Mouse (Mus musculus) lung, postnatal 0 days (tissue): Measurements from ENCODE around the gene Psenen. TPM values are rescaled to one million over a fixed set of nuclear protein-coding genes. Genes with fewer than 3 reads are reported as not detected.

Experiments used
- ATAC-seq: fragments of 200-750 bp; cut with Nextera tagmentation; 2 replicates; pipeline ENCODE4 v1.8.0; 2017; ENCODE audit warnings: moderate library complexity
- DNase-seq: peaks from one replicate; pipeline ENCODE4 v3.0.0-alpha.2; 2016; ENCODE audit warnings: low spot score
- H3K27ac ChIP-seq: fragments of 300-500 bp; sonication (generic); 2 replicates; pipeline ENCODE4 v1.5.1; 2014; ENCODE audit warnings: antibody characterized with exemption, mild to moderate bottlenecking, low read length, mixed read lengths
- H3K27me3 ChIP-seq: fragments of 300-500 bp; sonication (generic); replicated peaks from 2 replicates; pipeline ENCODE4 v1.6.1; 2014; ENCODE audit warnings: low read length, mixed read lengths; ENCODE audit not compliant: insufficient read depth
- H3K36me3 ChIP-seq: fragments of 300-500 bp; sonication (generic); 2 replicates; pipeline ENCODE4 v1.6.1; 2014; ENCODE audit warnings: low read length, mixed read lengths; ENCODE audit not compliant: insufficient read depth
- H3K4me1 ChIP-seq: fragments of 300-500 bp; sonication (generic); 2 replicates; pipeline ENCODE4 v1.6.1; 2014; ENCODE audit warnings: antibody characterized with exemption, low read depth, low read length, mixed read lengths; ENCODE audit not compliant: insufficient read depth
- H3K4me2 ChIP-seq: fragments of 300-500 bp; sonication (generic); replicated peaks from 2 replicates; pipeline ENCODE4 v1.6.1; 2014; ENCODE audit warnings: low read depth, mild to moderate bottlenecking, low read length, moderate library complexity, mixed read lengths
- H3K4me3 ChIP-seq: fragments of 300-500 bp; sonication (generic); 2 replicates; pipeline ENCODE4 v1.5.1; 2014; ENCODE audit warnings: low read depth, low read length
- H3K9ac ChIP-seq: fragments of 300-500 bp; sonication (generic); replicated peaks from 2 replicates; pipeline ENCODE4 v1.6.1; 2014; ENCODE audit warnings: low read depth, mild to moderate bottlenecking
- H3K9me3 ChIP-seq: fragments of 300-500 bp; sonication (generic); 2 replicates; pipeline ENCODE4 v1.6.1; 2016; ENCODE audit warnings: low read length, mixed read lengths
- CTCF ChIP-seq: IDR thresholded peaks from 2 replicates; pipeline ENCODE4 v1.5.1; 2016; ENCODE audit warnings: antibody characterized with exemption, mild to moderate bottlenecking
- EP300 ChIP-seq: IDR thresholded peaks from 2 replicates; pipeline ENCODE4 v1.6.1; 2016; ENCODE audit warnings: antibody characterized with exemption, mild to moderate bottlenecking, control low read depth
- WGBS: fragments of 180-500 bp; shearing (Covaris S2); extraction: QIAGEN DNeasy Blood & Tissue Kit; methylation state at CpG from one replicate; pipeline ENCODE4 v1.1.7; 2014; 5-methylcytosine and 5-hydroxymethylcytosine counted together
- microRNA-seq: library from miRNA; unstranded; fragments of <30 nt; microRNA quantifications from one replicate; pipeline ENCODE4, GENCODE M21; 2016
- polyA plus RNA-seq: library from polyadenylated mRNA; unstranded; fragments of >200 nt; fragmentation: Nextera tagmentation; extraction: Ambion mirVana; gene quantifications from 2 replicates; pipeline ENCODE4 v1.2.1, GENCODE M21; 2015

Psenen gene
- polyA plus RNA-seq, 1 experiment from 2014 or later: 184 TPM

DNA sequence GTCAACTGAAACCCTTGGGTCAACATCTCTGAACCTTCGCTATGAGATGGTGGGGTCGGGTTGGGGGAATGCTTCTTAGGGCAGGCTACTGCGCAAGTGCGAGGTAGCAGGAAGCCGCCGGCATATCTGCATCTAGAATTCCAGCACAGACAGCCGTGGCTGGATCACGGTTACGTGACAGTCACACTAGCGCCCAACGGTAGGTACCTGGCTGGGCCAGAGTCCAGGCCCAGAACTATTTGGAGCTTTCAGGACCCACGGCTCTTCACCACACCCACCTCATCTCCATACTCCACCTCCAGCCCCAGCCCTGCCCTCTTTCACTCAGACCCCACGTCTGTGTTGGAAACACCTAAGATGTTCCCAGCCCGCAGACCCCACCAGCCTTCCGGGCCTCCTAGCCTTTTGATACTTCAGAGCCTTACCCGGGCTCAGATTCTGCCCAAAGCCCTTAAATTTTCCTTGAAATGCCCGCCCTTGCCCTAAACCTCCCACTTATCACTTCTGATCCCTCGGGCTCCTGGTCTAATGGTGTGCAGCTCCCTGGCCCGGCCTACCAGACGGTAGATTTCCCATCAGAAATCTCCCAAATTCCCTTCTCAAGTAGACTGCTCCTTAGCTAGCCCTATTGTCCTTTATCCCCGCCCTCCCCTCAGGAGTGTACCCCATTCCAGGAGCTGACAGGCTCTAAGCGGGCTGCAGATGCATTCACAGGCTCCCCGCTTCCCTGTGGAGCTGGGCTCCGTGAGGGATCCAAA lies 48.2 kb downstream of the Psenen start:
- DNase-seq (no peak), ATAC-seq (no peak)
- no peaks in the 10 kb centered on the region for H3K27me3 ChIP-seq
- no peaks in the 10 kb centered on the region for H3K4me1 ChIP-seq
- H3K4me3 ChIP-seq: no peak overlapping the region
- H3K9me3 ChIP-seq: no peaks in the 10 kb centered on the region
- no peaks in the 10 kb centered on the region for H3K36me3 ChIP-seq
- no peak overlapping the region for H3K9ac ChIP-seq
- WGBS: 53% methylated on average over 24 of the region's 24 CpGs
- H3K27ac ChIP-seq: no peak overlapping the region
- TF ChIP-seq CTCF (no peak), EP300 (no peak)
- no peak overlapping the region for H3K4me2 ChIP-seq

Small RNA genes within 50 kb of the gene (microRNA-seq; reads per million reads assigned to microRNA genes)
- gene Gm38670 (2.0 reads per million), gene Mir3569 (not detected)

Other genes starting within 250 kb of the Psenen start
- 13.1 and 17.2 TPM in 2 replicates for gene Syne4, start 248.8 kb downstream of the Psenen start, polyA plus RNA-seq
- not detected in 2 replicates for gene E130208F15Rik, start 241.9 kb downstream of the Psenen start, polyA plus RNA-seq
- 17.6 and 20.0 TPM in 2 replicates for gene Sdhaf1, start 239.7 kb downstream of the Psenen start, polyA plus RNA-seq
- gene Lrfn3, start 200.9 kb downstream of the Psenen start, polyA plus RNA-seq: 2.0 and 2.8 TPM in 2 replicates
- gene Tyrobp, start 149.9 kb downstream of the Psenen start, polyA plus RNA-seq: 209 and 244 TPM in 2 replicates
- 7.2 and 9.4 TPM in 2 replicates for gene Hcst, start 143.8 kb downstream of the Psenen start, polyA plus RNA-seq
- gene Nfkbid, start 141.9 kb downstream of the Psenen start, polyA plus RNA-seq: 1.9 and 2.5 TPM in 2 replicates
- gene Aplp1, start 118.1 kb downstream of the Psenen start, polyA plus RNA-seq: 6.8 and 8.1 TPM in 2 replicates
- gene Kirrel2, start 105.9 kb downstream of the Psenen start, polyA plus RNA-seq: not detected in 2 replicates
- 0.12 TPM in 2 replicates for gene Nphs1, start 105.3 kb downstream of the Psenen start, polyA plus RNA-seq
- gene Prodh2, start 70.0 kb downstream of the Psenen start, polyA plus RNA-seq: not detected in 2 replicates
- 2.1 TPM in 2 replicates for gene Arhgap33, start 28.6 kb downstream of the Psenen start, polyA plus RNA-seq
- 22.8 and 27.0 TPM in 2 replicates for gene Hspb6, start 11.4 kb downstream of the Psenen start, polyA plus RNA-seq
- 4.0 and 4.4 TPM in 2 replicates for gene Proser3, start 11.3 kb downstream of the Psenen start, polyA plus RNA-seq
- 32.8 and 38.6 TPM in 2 replicates for gene Lin37, start 3.8 kb downstream of the Psenen start, polyA plus RNA-seq
- gene U2af1l4, start 326 bp downstream of the Psenen start, polyA plus RNA-seq: 75.0 and 86.0 TPM in 2 replicates
- gene Gm49396, start 283 bp downstream of the Psenen start, polyA plus RNA-seq: 4.5 and 6.1 TPM in 2 replicates
- 1.2 and 3.2 TPM in 2 replicates for gene Igflr1, start 1.8 kb upstream of the Psenen start, polyA plus RNA-seq
- 6.8 and 6.9 TPM in 2 replicates for gene Kmt2b, start 25.1 kb upstream of the Psenen start, polyA plus RNA-seq
- 3.0 and 3.9 TPM in 2 replicates for gene Zbtb32, start 35.3 kb upstream of the Psenen start, polyA plus RNA-seq
- gene Upk1a, start 49.2 kb upstream of the Psenen start, polyA plus RNA-seq: 11.2 and 11.8 TPM in 2 replicates
- gene Cox6b1, start 62.5 kb upstream of the Psenen start, polyA plus RNA-seq: 717 and 766 TPM in 2 replicates
- not detected in 2 replicates for gene Etv2, start 72.2 kb upstream of the Psenen start, polyA plus RNA-seq
- gene Rbm42, start 86.7 kb upstream of the Psenen start, polyA plus RNA-seq: 101 and 107 TPM in 2 replicates
- 10.0 and 10.3 TPM in 2 replicates for gene Haus5, start 101.4 kb upstream of the Psenen start, polyA plus RNA-seq
- gene Pmis2, start 108.0 kb upstream of the Psenen start, polyA plus RNA-seq: not detected in 2 replicates
- 0.69 and 1.2 TPM in 2 replicates for gene 2200002J24Rik, start 135.3 kb upstream of the Psenen start, polyA plus RNA-seq
- gene Atp4a, start 148.6 kb upstream of the Psenen start, polyA plus RNA-seq: 0.14 TPM in 1 of 2 replicates, not detected in the other
- gene Tmem147, start 165.9 kb upstream of the Psenen start, polyA plus RNA-seq: 179 and 193 TPM in 2 replicates
- gene Gapdhs, start 180.1 kb upstream of the Psenen start, polyA plus RNA-seq: 0.18 and 0.21 TPM in 2 replicates
- gene Sbsn, start 187.8 kb upstream of the Psenen start, polyA plus RNA-seq: 6.7 and 7.3 TPM in 2 replicates
- gene Dmkn, start 200.1 kb upstream of the Psenen start, polyA plus RNA-seq: 65.2 and 74.3 TPM in 2 replicates
- 2.1 and 4.4 TPM in 2 replicates for gene Krtdap, start 224.3 kb upstream of the Psenen start, polyA plus RNA-seq